Mouse (Mus musculus): Measurements from ENCODE around the gene Dnajc14. TPM values are rescaled to one million over a fixed set of nuclear protein-coding genes. Genes with fewer than 3 reads are reported as not detected.

Dnajc14 gene
- total and polyA plus RNA-seq, 2 experiments from 2014 or later = 34.6 to 39.4 TPM

GRCm38 (mm10) chr10:128866518-128866917 lies 62.7 kb downstream of the Dnajc14 start:
- Histone ChIP-seq H3K4me2 (ENCODE audit: low read depth, low read length, poor library complexity, severe bottlenecking) (no peak overlapping the region), H3K4me3 (ENCODE audit: low read depth, low read length) (no peak overlapping the region), H3K4me1 (ENCODE audit: insufficient read depth, low read length) (no peaks in the 10 kb centered on the region), H3K36me3 (ENCODE audit: insufficient read depth, low read length) (peaks cover 13% of the 10 kb centered on the region; the same call in 1 of the 2 replicates), H3K9me3 (ENCODE audit: low read length) (no peaks in the 10 kb centered on the region), H3K9ac (replicated peaks; ENCODE audit: low read length, poor library complexity, severe bottlenecking) (no peak overlapping the region), H3K27me3 (ENCODE audit: insufficient read depth, low read length) (no peaks in the 10 kb centered on the region), H3K27ac (ENCODE audit: low read depth, low read length) (no peak overlapping the region)
- DNase-seq (ENCODE audit: low spot score) = no peak
- ATAC-seq (ENCODE audit: low FRiP score) = no peak
- 95% methylated on average over 1 of the region's 1 CpGs for WGBS
- no peak for TF ChIP-seq CTCF (IDR thresholded peaks at IDR 0.05)

Other genes starting within 250 kb of the Dnajc14 start
- gene Pa2g4, start 238.1 kb upstream of the Dnajc14 start, total RNA-seq (2014; rRNA removed) = 78.0 and 82.4 TPM in 2 replicates
- 107 and 110 TPM in 2 replicates for gene Pa2g4, start 238.1 kb upstream of the Dnajc14 start, polyA plus RNA-seq (2015; fragmentation: Nextera tagmentation; extraction: Ambion mirVana)
- 1.1 and 1.2 TPM in 2 replicates for gene Erbb3, start 214.4 kb upstream of the Dnajc14 start, total RNA-seq (2014; rRNA removed)
- 0.21 and 0.33 TPM in 2 replicates for gene Erbb3, start 214.4 kb upstream of the Dnajc14 start, polyA plus RNA-seq (2015; fragmentation: Nextera tagmentation; extraction: Ambion mirVana)
- gene Rps26, start 177.3 kb upstream of the Dnajc14 start, total RNA-seq (2014; rRNA removed) = 1,580 and 1,646 TPM in 2 replicates
- 382 and 398 TPM in 2 replicates for gene Rps26, start 177.3 kb upstream of the Dnajc14 start, polyA plus RNA-seq (2015; fragmentation: Nextera tagmentation; extraction: Ambion mirVana)
- gene Ikzf4, start 158.1 kb upstream of the Dnajc14 start, total RNA-seq (2014; rRNA removed) = 21.9 and 26.2 TPM in 2 replicates
- gene Ikzf4, start 158.1 kb upstream of the Dnajc14 start, polyA plus RNA-seq (2015; fragmentation: Nextera tagmentation; extraction: Ambion mirVana) = 16.8 and 17.9 TPM in 2 replicates
- gene Suox, start 130.0 kb upstream of the Dnajc14 start, total RNA-seq (2014; rRNA removed) = 11.5 and 15.7 TPM in 2 replicates
- 8.9 and 11.8 TPM in 2 replicates for gene Suox, start 130.0 kb upstream of the Dnajc14 start, polyA plus RNA-seq (2015; fragmentation: Nextera tagmentation; extraction: Ambion mirVana)
- 129 and 131 TPM in 2 replicates for gene Rab5b, start 107.8 kb upstream of the Dnajc14 start, total RNA-seq (2014; rRNA removed)
- gene Rab5b, start 107.8 kb upstream of the Dnajc14 start, polyA plus RNA-seq (2015; fragmentation: Nextera tagmentation; extraction: Ambion mirVana) = 112 and 115 TPM in 2 replicates
- gene Pmel, start 99.9 kb upstream of the Dnajc14 start, total RNA-seq (2014; rRNA removed) = 0.76 and 3.4 TPM in 2 replicates
- 1.0 and 1.1 TPM in 2 replicates for gene Pmel, start 99.9 kb upstream of the Dnajc14 start, polyA plus RNA-seq (2015; fragmentation: Nextera tagmentation; extraction: Ambion mirVana)
- 7.8 and 11.1 TPM in 2 replicates for gene Cdk2, start 99.0 kb upstream of the Dnajc14 start, total RNA-seq (2014; rRNA removed)
- gene Cdk2, start 99.0 kb upstream of the Dnajc14 start, polyA plus RNA-seq (2015; fragmentation: Nextera tagmentation; extraction: Ambion mirVana) = 8.7 and 10.7 TPM in 2 replicates
- 4.5 and 7.5 TPM in 2 replicates for gene Dgka, start 59.2 kb upstream of the Dnajc14 start, total RNA-seq (2014; rRNA removed)
- gene Dgka, start 59.2 kb upstream of the Dnajc14 start, polyA plus RNA-seq (2015; fragmentation: Nextera tagmentation; extraction: Ambion mirVana) = 4.9 and 5.1 TPM in 2 replicates
- gene Pym1, start 56.2 kb upstream of the Dnajc14 start, total RNA-seq (2014; rRNA removed) = 54.9 and 60.1 TPM in 2 replicates
- 48.0 and 52.2 TPM in 2 replicates for gene Pym1, start 56.2 kb upstream of the Dnajc14 start, polyA plus RNA-seq (2015; fragmentation: Nextera tagmentation; extraction: Ambion mirVana)
- 1.3 and 1.8 TPM in 2 replicates for gene Mmp19, start 13.2 kb upstream of the Dnajc14 start, total RNA-seq (2014; rRNA removed)
- 0.29 and 0.54 TPM in 2 replicates for gene Mmp19, start 13.2 kb upstream of the Dnajc14 start, polyA plus RNA-seq (2015; fragmentation: Nextera tagmentation; extraction: Ambion mirVana)
- gene Tmem198b, start 308 bp downstream of the Dnajc14 start, total RNA-seq (2014; rRNA removed) = 18.6 and 21.8 TPM in 2 replicates
- 17.1 and 18.9 TPM in 2 replicates for gene Tmem198b, start 308 bp downstream of the Dnajc14 start, polyA plus RNA-seq (2015; fragmentation: Nextera tagmentation; extraction: Ambion mirVana)
- gene Sarnp, start 13.3 kb downstream of the Dnajc14 start, total RNA-seq (2014; rRNA removed) = 30.7 and 36.8 TPM in 2 replicates
- gene Sarnp, start 13.3 kb downstream of the Dnajc14 start, polyA plus RNA-seq (2015; fragmentation: Nextera tagmentation; extraction: Ambion mirVana) = 120 and 126 TPM in 2 replicates
- gene Ormdl2, start 17.6 kb downstream of the Dnajc14 start, total RNA-seq (2014; rRNA removed) = 6.9 and 11.1 TPM in 2 replicates
- 15.0 and 15.6 TPM in 2 replicates for gene Ormdl2, start 17.6 kb downstream of the Dnajc14 start, polyA plus RNA-seq (2015; fragmentation: Nextera tagmentation; extraction: Ambion mirVana)
- gene Gdf11, start 87.7 kb downstream of the Dnajc14 start, total RNA-seq (2014; rRNA removed) = 16.9 and 22.4 TPM in 2 replicates
- gene Gdf11, start 87.7 kb downstream of the Dnajc14 start, polyA plus RNA-seq (2015; fragmentation: Nextera tagmentation; extraction: Ambion mirVana) = 6.5 and 7.5 TPM in 2 replicates
- gene Cd63, start 96.9 kb downstream of the Dnajc14 start, total RNA-seq (2014; rRNA removed) = 16.6 and 28.6 TPM in 2 replicates
- gene Cd63, start 96.9 kb downstream of the Dnajc14 start, polyA plus RNA-seq (2015; fragmentation: Nextera tagmentation; extraction: Ambion mirVana) = 231 and 238 TPM in 2 replicates
- 8.8 and 10.5 TPM in 2 replicates for gene Rdh5, start 118.8 kb downstream of the Dnajc14 start, total RNA-seq (2014; rRNA removed)
- 8.8 and 10.8 TPM in 2 replicates for gene Rdh5, start 118.8 kb downstream of the Dnajc14 start, polyA plus RNA-seq (2015; fragmentation: Nextera tagmentation; extraction: Ambion mirVana)
- gene Bloc1s1, start 120.0 kb downstream of the Dnajc14 start, total RNA-seq (2014; rRNA removed) = 87.8 and 100 TPM in 2 replicates
- gene Bloc1s1, start 120.0 kb downstream of the Dnajc14 start, polyA plus RNA-seq (2015; fragmentation: Nextera tagmentation; extraction: Ambion mirVana) = 240 and 265 TPM in 2 replicates
- gene Itga7, start 129.8 kb downstream of the Dnajc14 start, total RNA-seq (2014; rRNA removed) = 18.9 and 23.3 TPM in 2 replicates
- gene Itga7, start 129.8 kb downstream of the Dnajc14 start, polyA plus RNA-seq (2015; fragmentation: Nextera tagmentation; extraction: Ambion mirVana) = 13.6 and 14.0 TPM in 2 replicates
- gene Mettl7b, start 156.9 kb downstream of the Dnajc14 start, total RNA-seq (2014; rRNA removed) = not detected in 2 replicates
- gene Mettl7b, start 156.9 kb downstream of the Dnajc14 start, polyA plus RNA-seq (2015; fragmentation: Nextera tagmentation; extraction: Ambion mirVana) = not detected in 2 replicates
- not detected in 2 replicates for gene Olfr9, start 185.4 kb downstream of the Dnajc14 start, total RNA-seq (2014; rRNA removed)
- gene Olfr9, start 185.4 kb downstream of the Dnajc14 start, polyA plus RNA-seq (2015; fragmentation: Nextera tagmentation; extraction: Ambion mirVana) = not detected in 2 replicates
- not detected in 2 replicates for gene Olfr763, start 206.7 kb downstream of the Dnajc14 start, total RNA-seq (2014; rRNA removed)
- gene Olfr763, start 206.7 kb downstream of the Dnajc14 start, polyA plus RNA-seq (2015; fragmentation: Nextera tagmentation; extraction: Ambion mirVana) = not detected in 2 replicates
- gene Olfr764-ps1, start 235.8 kb downstream of the Dnajc14 start, total RNA-seq (2014; rRNA removed) = not detected in 2 replicates
- gene Olfr764-ps1, start 235.8 kb downstream of the Dnajc14 start, polyA plus RNA-seq (2015; fragmentation: Nextera tagmentation; extraction: Ambion mirVana) = not detected in 2 replicates
- gene Olfr765, start 245.9 kb downstream of the Dnajc14 start, total RNA-seq (2014; rRNA removed) = not detected in 2 replicates
- not detected in 2 replicates for gene Olfr765, start 245.9 kb downstream of the Dnajc14 start, polyA plus RNA-seq (2015; fragmentation: Nextera tagmentation; extraction: Ambion mirVana)

Measured in midbrain, postnatal 0 days (tissue).